Mouse (Mus musculus): Measurements from ENCODE around the gene Mylip. TPM values are rescaled to one million over a fixed set of nuclear protein-coding genes. Genes with fewer than 3 reads are reported as not detected.
A peak's percentile ranks its signal among the peaks of the same experiment; 100 is the strongest.

Mylip gene
- polyA plus RNA-seq, 1 experiment from 2014 or later, result 11.2 TPM

GRCm38 (mm10) chr13:45358676-45359323 is 30.7 kb upstream of the Mylip start:
- Histone ChIP-seq H3K36me3 (ENCODE audit: control insufficient read depth, insufficient read depth, low read length) (no peaks in the 10 kb centered on the region), H3K9me3 (ENCODE audit: control insufficient read depth, low read length) (peaks cover 7% of the 10 kb centered on the region; the same call in 1 of the 2 replicates), H3K4me3 (ENCODE audit: low read depth, low read length) (no peak overlapping the region), H3K4me1 (ENCODE audit: control insufficient read depth, insufficient read depth, low read length) (no peaks in the 10 kb centered on the region), H3K9ac (ENCODE audit: low read depth, low read length) (no peak overlapping the region), H3K27me3 (replicated peaks; ENCODE audit: control insufficient read depth, insufficient read depth, low read length) (no peaks in the 10 kb centered on the region), H3K27ac (replicated peaks; ENCODE audit: low read depth, low read length) (no peak overlapping the region), H3K4me2 (ENCODE audit: low read depth, low read length) (no peak overlapping the region)
- 71% methylated on average over 13 of the region's 13 CpGs for WGBS
- peak; percentile 50 for DNase-seq (ENCODE audit: low spot score)
- ATAC-seq (ENCODE audit: low read depth), result no peak

- no peak for DNase-seq (ENCODE audit: low spot score)
- Histone ChIP-seq H3K36me3 (ENCODE audit: control insufficient read depth, insufficient read depth, low read length) (no peaks in the 10 kb centered on the region), H3K4me3 (ENCODE audit: low read depth, low read length) (no peak overlapping the region), H3K27me3 (replicated peaks; ENCODE audit: control insufficient read depth, insufficient read depth, low read length) (no peaks in the 10 kb centered on the region), H3K27ac (replicated peaks; ENCODE audit: low read depth, low read length) (no peak overlapping the region), H3K4me1 (ENCODE audit: control insufficient read depth, insufficient read depth, low read length) (no peaks in the 10 kb centered on the region), H3K9me3 (ENCODE audit: control insufficient read depth, low read length) (peaks cover 5% of the 10 kb centered on the region; the same call in 1 of the 2 replicates), H3K9ac (ENCODE audit: low read depth, low read length) (no peak overlapping the region), H3K4me2 (ENCODE audit: low read depth, low read length) (no peak overlapping the region)
- no peak for ATAC-seq (ENCODE audit: low read depth)
- 83% methylated on average over 10 of the region's 10 CpGs for WGBS
Measured at GRCm38 (mm10) chr13:45365788-45366187, 23.8 kb upstream of the Mylip start.

DNA sequence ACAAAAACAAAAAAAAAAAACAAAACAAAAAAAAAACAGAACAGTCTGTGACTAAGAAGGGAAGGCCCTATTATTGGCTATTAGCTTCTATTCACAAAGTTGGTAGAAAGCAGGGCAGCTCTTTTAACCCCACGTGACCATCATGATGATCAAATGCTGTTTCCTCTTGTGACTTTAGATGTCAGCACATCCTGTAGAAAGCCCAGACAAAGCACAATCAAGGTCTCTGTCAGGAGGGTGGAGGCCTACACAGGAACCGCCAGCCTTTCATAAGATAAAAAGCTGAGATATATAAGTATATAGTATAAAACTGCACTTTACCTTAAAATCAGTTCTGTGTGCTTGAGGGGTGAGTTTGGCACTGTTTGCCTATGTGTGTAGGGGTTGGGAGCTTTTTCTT is 17.9 kb upstream of the Mylip start:
- Histone ChIP-seq H3K27me3 (replicated peaks; ENCODE audit: control insufficient read depth, insufficient read depth, low read length) (no peaks in the 10 kb centered on the region), H3K27ac (replicated peaks; ENCODE audit: low read depth, low read length) (no peak overlapping the region), H3K9me3 (ENCODE audit: control insufficient read depth, low read length) (no peaks in the 10 kb centered on the region), H3K4me1 (ENCODE audit: control insufficient read depth, insufficient read depth, low read length) (peaks cover 5% of the 10 kb centered on the region; the same call in 1 of the 2 replicates), H3K36me3 (ENCODE audit: control insufficient read depth, insufficient read depth, low read length) (no peaks in the 10 kb centered on the region), H3K9ac (ENCODE audit: low read depth, low read length) (no peak overlapping the region), H3K4me2 (ENCODE audit: low read depth, low read length) (no peak overlapping the region), H3K4me3 (ENCODE audit: low read depth, low read length) (no peak overlapping the region)
- ATAC-seq (ENCODE audit: low read depth) (no peak), DNase-seq (ENCODE audit: low spot score) (no peak)
- WGBS, result 54% methylated on average over 2 of the region's 2 CpGs

DNA sequence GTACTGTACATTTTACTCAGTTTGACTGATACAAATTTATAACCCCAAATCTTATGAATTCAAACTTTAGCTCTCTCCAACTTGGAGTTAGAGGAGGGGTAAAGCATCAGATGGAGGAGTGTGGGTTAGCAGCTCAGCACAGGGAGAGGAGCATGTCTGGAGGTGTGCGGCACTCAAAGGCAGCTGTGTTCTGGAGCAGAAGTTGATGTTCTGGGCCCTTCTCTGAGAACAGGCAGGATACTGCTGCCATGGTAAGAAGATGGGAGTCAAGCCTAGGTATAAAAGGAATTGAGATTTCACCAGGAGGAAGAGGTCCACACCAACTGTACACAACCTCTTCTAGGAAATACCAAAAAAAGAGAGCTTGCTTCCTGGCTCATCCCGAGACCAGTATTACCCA is 17.1 kb upstream of the Mylip start:
- no peak overlapping the region for H3K9ac ChIP-seq (ENCODE audit: low read depth, low read length)
- H3K4me1 ChIP-seq (ENCODE audit: control insufficient read depth, insufficient read depth, low read length), result peaks cover 5% of the 10 kb centered on the region; the same call in 1 of the 2 replicates
- no peak for DNase-seq (ENCODE audit: low spot score)
- no peaks in the 10 kb centered on the region for H3K36me3 ChIP-seq (ENCODE audit: control insufficient read depth, insufficient read depth, low read length)
- WGBS, result 91% methylated on average over 2 of the region's 2 CpGs
- no peak overlapping the region for H3K4me3 ChIP-seq (ENCODE audit: low read depth, low read length)
- H3K27ac ChIP-seq (replicated peaks; ENCODE audit: low read depth, low read length), result no peak overlapping the region
- H3K9me3 ChIP-seq (ENCODE audit: control insufficient read depth, low read length), result no peaks in the 10 kb centered on the region
- H3K4me2 ChIP-seq (ENCODE audit: low read depth, low read length), result no peak overlapping the region
- H3K27me3 ChIP-seq (replicated peaks; ENCODE audit: control insufficient read depth, insufficient read depth, low read length), result no peaks in the 10 kb centered on the region
- ATAC-seq (ENCODE audit: low read depth), result no peak

DNA sequence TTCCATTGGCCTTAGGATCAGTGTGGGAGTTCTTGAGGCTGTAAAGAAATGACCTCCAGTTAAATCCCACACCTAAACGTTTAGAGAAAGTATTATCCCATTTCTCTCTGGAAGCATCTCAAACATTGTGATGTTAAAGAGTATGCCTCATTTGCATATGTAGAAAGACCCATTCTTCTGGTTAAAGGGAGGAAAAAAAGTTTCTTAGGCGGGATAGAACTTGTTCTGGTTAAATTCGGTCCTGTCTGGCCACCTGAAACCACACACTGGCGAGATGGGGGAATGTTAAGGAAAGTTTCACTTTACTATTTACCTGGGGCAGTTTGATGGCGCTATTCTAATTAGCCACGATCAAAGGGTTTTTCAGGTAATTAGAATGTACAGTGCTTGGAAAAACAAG is 14.7 kb upstream of the Mylip start:
- Histone ChIP-seq H3K36me3 (ENCODE audit: control insufficient read depth, insufficient read depth, low read length) (no peaks in the 10 kb centered on the region), H3K4me1 (ENCODE audit: control insufficient read depth, insufficient read depth, low read length) (peaks cover 5% of the 10 kb centered on the region; the same call in 1 of the 2 replicates), H3K9ac (ENCODE audit: low read depth, low read length) (no peak overlapping the region), H3K4me2 (ENCODE audit: low read depth, low read length) (no peak overlapping the region), H3K27me3 (replicated peaks; ENCODE audit: control insufficient read depth, insufficient read depth, low read length) (no peaks in the 10 kb centered on the region), H3K9me3 (ENCODE audit: control insufficient read depth, low read length) (no peaks in the 10 kb centered on the region), H3K27ac (replicated peaks; ENCODE audit: low read depth, low read length) (0 out of 2 replicates have a peak overlapping the region, but pooled peaks have one; percentile 3), H3K4me3 (ENCODE audit: low read depth, low read length) (no peak overlapping the region)
- DNase-seq (ENCODE audit: low spot score) (no peak), ATAC-seq (ENCODE audit: low read depth) (no peak)
- 29% methylated on average over 6 of the region's 6 CpGs for WGBS

DNA sequence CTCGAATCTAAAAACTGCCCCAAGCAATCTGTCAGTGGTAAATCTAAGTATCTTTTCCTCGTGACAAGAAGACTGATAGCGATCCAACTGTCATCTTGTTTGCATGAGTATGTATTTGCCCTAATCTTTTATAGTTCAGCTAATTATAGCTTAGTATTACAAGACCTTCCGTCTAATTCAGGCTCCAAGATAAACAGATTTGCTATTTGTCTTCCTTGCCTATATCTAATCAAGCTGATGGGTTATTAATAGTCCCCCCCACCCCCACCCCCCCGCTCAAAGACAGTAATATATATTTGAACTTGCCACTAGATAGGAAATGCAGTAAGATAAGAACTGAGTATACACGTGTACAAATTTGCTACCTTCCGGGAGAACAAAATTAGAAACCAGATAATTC is 7.3 kb upstream of the Mylip start:
- 62% methylated on average over 7 of the region's 7 CpGs for WGBS
- H3K27me3 ChIP-seq (replicated peaks; ENCODE audit: control insufficient read depth, insufficient read depth, low read length), result no peaks in the 10 kb centered on the region
- H3K4me3 ChIP-seq (ENCODE audit: low read depth, low read length), result no peak overlapping the region
- no peak overlapping the region for H3K9ac ChIP-seq (ENCODE audit: low read depth, low read length)
- H3K9me3 ChIP-seq (ENCODE audit: control insufficient read depth, low read length), result peaks cover 3% of the 10 kb centered on the region; the same call in 1 of the 2 replicates
- H3K27ac ChIP-seq (replicated peaks; ENCODE audit: low read depth, low read length), result no peak overlapping the region
- no peaks in the 10 kb centered on the region for H3K36me3 ChIP-seq (ENCODE audit: control insufficient read depth, insufficient read depth, low read length)
- H3K4me1 ChIP-seq (ENCODE audit: control insufficient read depth, insufficient read depth, low read length), result no peaks in the 10 kb centered on the region
- ATAC-seq (ENCODE audit: low read depth) (no peak), DNase-seq (ENCODE audit: low spot score) (no peak)
- no peak overlapping the region for H3K4me2 ChIP-seq (ENCODE audit: low read depth, low read length)

GRCm38 (mm10) chr13:45384636-45385035 is 4.9 kb upstream of the Mylip start:
- Histone ChIP-seq H3K9me3 (ENCODE audit: control insufficient read depth, low read length) (peaks cover 3% of the 10 kb centered on the region; the same call in 1 of the 2 replicates), H3K4me2 (ENCODE audit: low read depth, low read length) (no peak overlapping the region), H3K36me3 (ENCODE audit: control insufficient read depth, insufficient read depth, low read length) (no peaks in the 10 kb centered on the region), H3K4me1 (ENCODE audit: control insufficient read depth, insufficient read depth, low read length) (no peaks in the 10 kb centered on the region), H3K9ac (ENCODE audit: low read depth, low read length) (no peak overlapping the region), H3K27me3 (replicated peaks; ENCODE audit: control insufficient read depth, insufficient read depth, low read length) (no peaks in the 10 kb centered on the region), H3K27ac (replicated peaks; ENCODE audit: low read depth, low read length) (no peak overlapping the region), H3K4me3 (ENCODE audit: low read depth, low read length) (no peak overlapping the region)
- DNase-seq (ENCODE audit: low spot score) (no peak), ATAC-seq (ENCODE audit: low read depth) (no peak)
- WGBS, result 79% methylated on average over 2 of the region's 2 CpGs

DNA sequence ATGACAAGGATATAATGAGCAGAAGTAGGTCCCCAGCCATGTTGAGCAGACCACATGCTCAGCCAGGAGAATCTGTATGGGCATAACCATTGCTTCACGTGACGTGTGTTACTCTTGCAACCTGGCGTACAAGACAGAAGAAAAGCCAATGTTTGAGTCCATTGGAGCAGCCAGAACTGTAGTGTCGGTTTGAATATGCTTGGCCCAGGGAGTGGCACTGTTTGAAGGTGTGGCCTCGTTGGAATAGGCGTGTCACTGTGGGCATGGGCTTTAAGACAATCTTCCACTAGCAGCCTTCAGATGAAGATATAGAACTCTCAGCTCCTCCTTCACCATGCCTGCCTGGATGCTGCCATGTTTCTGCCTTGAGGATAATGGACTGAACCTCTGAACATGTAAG is 4.0 kb upstream of the Mylip start:
- ATAC-seq (ENCODE audit: low read depth) (no peak), DNase-seq (ENCODE audit: low spot score) (no peak)
- Histone ChIP-seq H3K27ac (replicated peaks; ENCODE audit: low read depth, low read length) (no peak overlapping the region), H3K27me3 (replicated peaks; ENCODE audit: control insufficient read depth, insufficient read depth, low read length) (no peaks in the 10 kb centered on the region), H3K4me2 (ENCODE audit: low read depth, low read length) (no peak overlapping the region), H3K36me3 (ENCODE audit: control insufficient read depth, insufficient read depth, low read length) (no peaks in the 10 kb centered on the region), H3K9me3 (ENCODE audit: control insufficient read depth, low read length) (peaks cover 3% of the 10 kb centered on the region; the same call in 1 of the 2 replicates), H3K9ac (ENCODE audit: low read depth, low read length) (no peak overlapping the region), H3K4me3 (ENCODE audit: low read depth, low read length) (no peak overlapping the region), H3K4me1 (ENCODE audit: control insufficient read depth, insufficient read depth, low read length) (no peaks in the 10 kb centered on the region)
- WGBS, result 86% methylated on average over 6 of the region's 6 CpGs

- no peak for DNase-seq (ENCODE audit: low spot score)
- WGBS, result 79% methylated on average over 14 of the region's 14 CpGs
- H3K4me2 ChIP-seq (ENCODE audit: low read depth, low read length), result no peak overlapping the region
Measured at GRCm38 (mm10) chr13:45386253-45386652, 3.3 kb upstream of the Mylip start.

More at GRCm38 (mm10) chr13:45386253-45386652, 3.3 kb upstream of the Mylip start:
- ATAC-seq (ENCODE audit: low read depth), result no peak
- Histone ChIP-seq H3K9ac (ENCODE audit: low read depth, low read length) (no peak overlapping the region), H3K9me3 (ENCODE audit: control insufficient read depth, low read length) (peaks cover 3% of the 10 kb centered on the region; the same call in 1 of the 2 replicates), H3K36me3 (ENCODE audit: control insufficient read depth, insufficient read depth, low read length) (no peaks in the 10 kb centered on the region), H3K27me3 (replicated peaks; ENCODE audit: control insufficient read depth, insufficient read depth, low read length) (no peaks in the 10 kb centered on the region), H3K4me3 (ENCODE audit: low read depth, low read length) (no peak overlapping the region), H3K27ac (replicated peaks; ENCODE audit: low read depth, low read length) (no peak overlapping the region), H3K4me1 (ENCODE audit: control insufficient read depth, insufficient read depth, low read length) (no peaks in the 10 kb centered on the region)

All from embryonic facial prominence, embryonic 14.5 days (tissue).